7 mouse cellular contexts compared by ENCODE assay signal in genomic region chr4:129134799-129135585, GRCm38 (mm10). TPM values are rescaled to one million over a fixed set of nuclear protein-coding genes. Genes with fewer than 3 reads are reported as not detected.
DNase-seq lines count a peak whose midpoint lies in the region; ATAC-seq lines count a peak whose summit lies in the region.

No protein-coding gene starts in this region.

- ATAC-seq in erythroblast, adult 5-6 weeks (replicated peaks; ENCODE audit: low FRiP score, poor library complexity, severe bottlenecking), result peak; percentile 41; the same call in 1 of the 2 replicates
- ATAC-seq in megakaryocyte-erythroid progenitor cell, adult 5-6 weeks (replicated peaks; ENCODE audit: low FRiP score, low TSS enrichment, poor library complexity, severe bottlenecking), result peak; percentile 36; the same call in 1 of the 2 replicates

- DNase-seq in NIH3T3 (ENCODE audit: low read depth), result peak; percentile 86
- peak; percentile 42 for DNase-seq in c-Kit-negative CD71-positive TER-119-positive erythroid progenitor cells, embryonic 14.5 days (ENCODE audit: low read depth, low spot score)
- DNase-seq in heart, postnatal 14 days, result peak; percentile 82 to 85
- DNase-seq in kidney, postnatal 4 days, result peak; percentile 91
- DNase-seq in spleen, postnatal 10 days (ENCODE audit: low spot score in 2 of 2), result peak; percentile 66 to 84

- intact Hi-C loops in heart, postnatal 14 days (cut with DNase I), result loop anchor here (2.0 to 5.0 kb wide), 2 partner anchors 44 to 322 kb away; no protein-coding TSS in a partner anchor

RNA-seq across cellular contexts. Expression of gene Fndc5, which starts 1.8 kb away (rescaled TPM):
- not detected in 2 replicates for total RNA-seq in erythroblast, adult 5-6 weeks (2015; ENCODE audit: low replicate concordance)
- total RNA-seq in erythroblast, adult 5-6 weeks (2017; ENCODE audit: low replicate concordance), result not detected in 2 replicates
- total RNA-seq in heart, postnatal 14 days (2021), result 100 to 1,000 TPM; 221 to 229 TPM
- total RNA-seq in megakaryocyte-erythroid progenitor cell, adult 5-6 weeks (2014; fragmentation: Nextera tagmentation), result not detected in 2 replicates
- total RNA-seq in megakaryocyte-erythroid progenitor cell, adult 5-6 weeks (2017), result 0.65 and 0.75 TPM in 2 replicates

RNA-seq across cellular contexts. Expression of gene Hpca, which starts 13.2 kb away (rescaled TPM):
- total RNA-seq in erythroblast, adult 5-6 weeks (2015; ENCODE audit: low replicate concordance), result not detected in 2 replicates
- not detected in 2 replicates for total RNA-seq in erythroblast, adult 5-6 weeks (2017; ENCODE audit: low replicate concordance)
- under 1 TPM in 1 of 2 experiments, not detected in 1; 0.41 TPM for total RNA-seq in heart, postnatal 14 days (2021)
- not detected in 2 replicates for total RNA-seq in megakaryocyte-erythroid progenitor cell, adult 5-6 weeks (2014; fragmentation: Nextera tagmentation)
- not detected in 2 replicates for total RNA-seq in megakaryocyte-erythroid progenitor cell, adult 5-6 weeks (2017)

RNA-seq across cellular contexts. Expression of gene Tmem54, which starts 29.6 kb away (rescaled TPM):
- not detected in 2 replicates for total RNA-seq in erythroblast, adult 5-6 weeks (2015; ENCODE audit: low replicate concordance)
- total RNA-seq in erythroblast, adult 5-6 weeks (2017; ENCODE audit: low replicate concordance), result not detected in 2 replicates
- total RNA-seq in heart, postnatal 14 days (2021), result not detected
- not detected in 2 replicates for total RNA-seq in megakaryocyte-erythroid progenitor cell, adult 5-6 weeks (2014; fragmentation: Nextera tagmentation)
- not detected in 2 replicates for total RNA-seq in megakaryocyte-erythroid progenitor cell, adult 5-6 weeks (2017)

RNA-seq across cellular contexts. Expression of gene S100pbp, which starts 54.5 kb away (rescaled TPM):
- 12.7 and 13.6 TPM in 2 replicates for total RNA-seq in erythroblast, adult 5-6 weeks (2015; ENCODE audit: low replicate concordance)
- 7.5 and 8.7 TPM in 2 replicates for total RNA-seq in erythroblast, adult 5-6 weeks (2017; ENCODE audit: low replicate concordance)
- total RNA-seq in heart, postnatal 14 days (2021), result 10 to 100 TPM; 16.7 to 17.7 TPM
- 33.7 and 36.6 TPM in 2 replicates for total RNA-seq in megakaryocyte-erythroid progenitor cell, adult 5-6 weeks (2014; fragmentation: Nextera tagmentation)
- total RNA-seq in megakaryocyte-erythroid progenitor cell, adult 5-6 weeks (2017), result 9.9 and 26.8 TPM in 2 replicates

RNA-seq across cellular contexts. Expression of gene Yars, which starts 54.6 kb away (rescaled TPM):
- total RNA-seq in erythroblast, adult 5-6 weeks (2015; ENCODE audit: low replicate concordance), result 4.2 and 11.3 TPM in 2 replicates
- total RNA-seq in erythroblast, adult 5-6 weeks (2017; ENCODE audit: low replicate concordance), result 10.7 and 34.0 TPM in 2 replicates
- 10 to 100 TPM; 26.5 to 30.5 TPM for total RNA-seq in heart, postnatal 14 days (2021)
- total RNA-seq in megakaryocyte-erythroid progenitor cell, adult 5-6 weeks (2014; fragmentation: Nextera tagmentation), result 54.8 and 56.6 TPM in 2 replicates
- total RNA-seq in megakaryocyte-erythroid progenitor cell, adult 5-6 weeks (2017), result 45.5 and 46.2 TPM in 2 replicates

Comparison
In these comparisons a context has a peak if more than half of its experiments do, and no peak if none do; other contexts are left out.
1. Peak in every context shown above with its lines: DNase-seq and ATAC-seq.
2. RNA of gene Fndc5, which starts 1.8 kb away (total RNA-seq): 221 to 229 TPM in heart, postnatal 14 days; 0.65 to 0.75 TPM in megakaryocyte-erythroid progenitor cell, adult 5-6 weeks and not detected in erythroblast, adult 5-6 weeks; every median in the first group is over 100 times any median in the second.